Mouse (Mus musculus) liver, adult 2 months (tissue): Measurements from ENCODE around the gene Ddost. TPM values are rescaled to one million over a fixed set of nuclear protein-coding genes. Genes with fewer than 3 reads are reported as not detected.
A peak's percentile ranks its signal among the peaks of the same experiment; 100 is the strongest.

Experiments used
- DNase-seq: peaks from one replicate; pipeline ENCODE4 v3.0.0-alpha.2; 2011; ENCODE audit warnings: low read depth, low spot score; ENCODE audit errors: extremely low read depth
- H3K27ac ChIP-seq: fragments of 200-500 bp; replicated peaks from 2 replicates; pipeline ENCODE4 v1.5.1; 2012; ENCODE audit warnings: low read depth, mild to moderate bottlenecking, control low read depth, inconsistent platforms, low read length; ENCODE audit not compliant: insufficient read depth
- H3K27me3 ChIP-seq: fragments of 200-500 bp; 2 replicates; pipeline ENCODE4 v1.6.1; 2012; ENCODE audit warnings: mild to moderate bottlenecking, moderate library complexity, low read length, inconsistent platforms; ENCODE audit not compliant: control insufficient read depth, insufficient read depth
- H3K36me3 ChIP-seq: fragments of 200-500 bp; 2 replicates; pipeline ENCODE4 v1.6.1; 2012; ENCODE audit warnings: low read length, inconsistent platforms; ENCODE audit not compliant: control insufficient read depth, insufficient read depth
- H3K4me1 ChIP-seq: fragments of 200-500 bp; 2 replicates; pipeline ENCODE4 v1.6.1; 2011; ENCODE audit warnings: low read length; ENCODE audit not compliant: control insufficient read depth, insufficient read depth
- H3K4me3 ChIP-seq: fragments of 200-500 bp; 2 replicates; pipeline ENCODE4 v1.5.1; 2011; ENCODE audit warnings: low read depth, mild to moderate bottlenecking, control low read depth, low read length, moderate library complexity; ENCODE audit not compliant: insufficient read depth
- H3K79me2 ChIP-seq: fragments of 200-500 bp; 2 replicates; pipeline ENCODE4 v1.6.1; 2012; ENCODE audit warnings: inconsistent platforms, mild to moderate bottlenecking, low read length, moderate library complexity; ENCODE audit not compliant: control insufficient read depth, insufficient read depth
- H3K9ac ChIP-seq: fragments of 200-500 bp; 2 replicates; pipeline ENCODE4 v1.6.1; 2012; ENCODE audit warnings: low read depth, mild to moderate bottlenecking, control low read depth, inconsistent platforms, low read length
- CTCF ChIP-seq: fragments of 200-500 bp; IDR thresholded peaks from 2 replicates; pipeline ENCODE4 v1.5.1; 2011; ENCODE audit warnings: low read depth, low read length, control low read depth
- POLR2A ChIP-seq: fragments of 200-500 bp; IDR thresholded peaks from 2 replicates; pipeline ENCODE4 v1.6.1; 2011; ENCODE audit warnings: low read length, control low read depth; ENCODE audit not compliant: insufficient read depth; ENCODE audit errors: extremely low read depth
- WGBS: fragments of 180-500 bp; shearing (Covaris S2); methylation state at CpG from one replicate; pipeline ENCODE4 v1.1.7; 2018; 5-methylcytosine and 5-hydroxymethylcytosine counted together
- polyA plus RNA-seq: library from polyadenylated mRNA; depleted of rRNA; stranded (reverse); fragments of >200 nt; gene quantifications from 2 replicates; pipeline ENCODE4 v1.2.3, GENCODE M21; 2012; rRNA removed
- total RNA-seq: library from RNA; depleted of rRNA; stranded (reverse); fragments of >200 nt; gene quantifications from 2 replicates; pipeline ENCODE4 v1.2.3, GENCODE M21; 2014; rRNA removed

Gene Ddost
- total RNA-seq (93.9 and 114 TPM in 2 replicates), polyA plus RNA-seq (141 and 145 TPM in 2 replicates)

DNA sequence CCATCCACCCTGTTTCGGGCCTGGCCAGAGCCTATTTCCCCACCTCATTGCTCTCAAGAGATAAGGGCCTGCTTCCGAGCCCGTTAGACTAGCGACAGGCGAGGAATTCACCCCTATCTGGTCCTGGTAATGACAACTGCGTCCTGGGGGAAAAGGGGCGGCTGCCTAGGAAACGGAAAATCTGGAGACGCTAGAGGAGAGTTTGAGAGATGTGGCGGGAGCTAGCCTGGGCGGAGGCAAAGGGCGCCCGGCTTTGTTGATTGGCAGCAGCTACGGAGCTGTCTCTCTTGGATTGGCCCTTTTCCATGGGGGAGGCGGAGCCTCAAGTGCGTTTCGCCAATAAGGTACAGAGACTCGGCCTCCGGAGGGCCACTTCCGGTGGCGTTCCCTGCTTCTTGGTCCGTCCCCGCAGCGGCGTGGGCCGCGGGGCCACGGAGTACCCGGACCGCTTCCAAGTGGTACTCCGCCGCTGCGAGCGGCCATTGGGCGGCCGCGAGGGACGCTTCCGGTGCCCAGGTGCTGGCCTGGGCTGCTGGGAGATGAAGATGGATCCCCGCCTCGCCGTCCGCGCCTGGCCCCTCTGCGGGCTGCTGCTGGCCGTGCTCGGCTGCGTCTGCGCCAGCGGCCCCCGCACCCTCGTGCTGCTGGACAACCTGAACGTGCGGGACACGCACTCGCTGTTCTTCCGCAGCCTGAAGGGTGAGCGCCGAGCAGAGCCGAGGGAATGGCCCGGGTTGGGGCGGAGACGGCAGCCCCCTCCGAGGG, at the start of gene Ddost:
Gene Ddost (plus strand): TSS at position 391 of the 765 bp plus-strand sequence.
- peak within 1 kb of the TSS; percentile 87 for H3K4me3 ChIP-seq

DNA sequence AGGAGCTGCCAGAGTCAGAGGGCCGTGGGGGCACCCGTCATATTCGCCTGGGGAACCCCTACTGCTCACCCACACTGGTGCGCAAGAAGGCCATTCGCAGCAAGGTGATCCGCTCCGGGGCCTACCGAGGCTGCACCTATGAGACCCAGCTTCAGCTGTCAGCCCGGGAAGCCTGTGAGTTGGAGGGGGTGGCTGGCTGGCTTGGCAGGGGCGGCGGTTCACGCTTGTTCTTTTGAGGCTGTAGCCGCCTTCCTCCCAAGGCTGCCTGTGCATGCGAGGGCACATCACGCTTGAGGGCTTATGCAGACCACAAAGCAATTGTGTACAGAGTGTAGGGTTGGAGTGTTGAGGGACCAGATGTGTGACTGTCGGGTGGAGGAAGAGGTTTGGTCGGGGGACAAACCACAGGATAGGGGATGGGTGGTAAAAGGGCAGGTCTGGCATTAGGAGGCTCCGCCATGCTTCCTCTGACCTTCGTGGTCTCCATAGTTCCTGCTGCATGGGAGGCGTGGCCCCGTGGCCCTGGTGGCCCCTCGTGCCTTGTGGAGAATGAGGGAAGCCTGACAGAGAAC, 47.3 kb upstream of the Ddost start:
- H3K9ac ChIP-seq: no peak overlapping the region
- H3K79me2 ChIP-seq: no peaks in the 10 kb centered on the region
- DNase-seq: no peak
- no peak overlapping the region for H3K27ac ChIP-seq
- no peaks in the 10 kb centered on the region for H3K27me3 ChIP-seq
- WGBS: 86% methylated on average over 22 of the region's 22 CpGs
- H3K4me1 ChIP-seq: no peaks in the 10 kb centered on the region; the same call in 1 of the 2 replicates
- no peak overlapping the region for H3K4me3 ChIP-seq
- no peaks in the 10 kb centered on the region for H3K36me3 ChIP-seq
- TF ChIP-seq POLR2A: no peak
- no peak for TF ChIP-seq CTCF

More for the DNA sequence above, at the start of gene Ddost:
- Histone ChIP-seq H3K4me1 (peaks cover 8% of the 10 kb centered on the region), H3K9ac (peak within 1 kb of the TSS; percentile 92), H3K79me2 (peaks cover 9% of the 10 kb centered on the region; the same call in 1 of the 2 replicates), H3K27ac (no peak within 1 kb of the TSS; the same call in 1 of the 2 replicates), H3K36me3 (no peaks in the 10 kb centered on the region), H3K27me3 (no peaks in the 10 kb centered on the region)
- no peak for TF ChIP-seq CTCF
- peak; percentile 61 for TF ChIP-seq POLR2A
- under 1% methylated on average over 64 of the region's 64 CpGs for WGBS
- peak; percentile 94 for DNase-seq

GRCm38 (mm10) chr4:138258663-138259062, 45.9 kb upstream of the Ddost start:
- no peak for TF ChIP-seq CTCF
- TF ChIP-seq POLR2A: no peak
- Histone ChIP-seq H3K9ac (no peak overlapping the region), H3K36me3 (no peaks in the 10 kb centered on the region), H3K79me2 (no peaks in the 10 kb centered on the region), H3K27me3 (no peaks in the 10 kb centered on the region), H3K4me3 (no peak overlapping the region), H3K4me1 (no peaks in the 10 kb centered on the region; the same call in 1 of the 2 replicates), H3K27ac (no peak overlapping the region)
- DNase-seq: no peak
- WGBS: 88% methylated on average over 7 of the region's 7 CpGs

- Histone ChIP-seq H3K4me1 (no peaks in the 10 kb centered on the region; the same call in 1 of the 2 replicates), H3K36me3 (no peaks in the 10 kb centered on the region), H3K9ac (no peak overlapping the region), H3K4me3 (no peak overlapping the region), H3K27ac (no peak overlapping the region), H3K27me3 (no peaks in the 10 kb centered on the region), H3K79me2 (no peaks in the 10 kb centered on the region)
- TF ChIP-seq POLR2A (no peak), CTCF (no peak)
- no peak for DNase-seq
- 77% methylated on average over 5 of the region's 5 CpGs for WGBS
These were observed 45.0 kb upstream of the Ddost start for GRCm38 (mm10) chr4:138259482-138259881.

DNA sequence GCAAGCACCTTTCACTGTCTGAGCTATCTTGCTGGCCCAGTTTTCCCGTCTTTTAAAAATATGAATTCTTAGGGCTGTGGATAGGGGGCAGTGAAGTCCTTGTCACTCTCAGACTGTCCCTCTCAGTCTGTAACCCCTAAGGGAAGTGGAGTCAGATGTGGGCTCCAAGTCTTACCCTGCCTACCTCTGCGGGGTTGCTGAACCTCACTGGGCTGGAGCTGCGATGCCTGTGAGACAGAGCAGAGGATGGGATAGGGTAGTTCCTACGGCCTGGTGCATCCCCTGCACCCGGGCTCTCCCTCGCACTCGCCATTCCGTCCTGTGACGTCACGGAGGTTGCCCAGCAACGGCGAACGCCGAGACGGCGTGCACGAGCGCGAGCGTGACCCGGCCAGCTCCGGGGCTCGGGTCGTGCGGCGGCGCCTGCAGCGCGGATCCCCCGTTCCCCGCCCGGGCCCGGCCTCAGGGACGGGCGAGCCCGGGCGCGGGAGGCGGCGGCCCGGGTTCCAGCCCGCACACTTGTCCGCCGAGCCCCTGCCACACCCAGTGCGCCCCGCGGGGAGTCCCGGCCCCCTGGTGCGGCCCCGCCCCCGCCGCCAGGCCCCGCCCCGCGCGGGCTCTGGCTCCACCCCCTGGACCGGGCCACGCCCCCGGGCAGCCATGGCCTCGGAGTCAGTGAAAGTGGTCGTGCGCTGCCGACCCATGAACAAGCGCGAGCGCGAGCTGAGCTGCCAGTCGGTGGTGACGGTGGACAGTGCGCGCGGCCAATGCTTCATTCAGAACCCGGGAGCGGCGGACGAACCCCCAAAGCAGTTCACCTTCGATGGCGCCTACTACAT, 42.5 kb upstream of the Ddost start:
- H3K4me3 ChIP-seq: peak overlapping the region; percentile 60
- TF ChIP-seq CTCF: peak; percentile 16; the same call in 1 of the 2 replicates
- TF ChIP-seq POLR2A: no peak
- 2% methylated on average over 75 of the region's 78 CpGs for WGBS
- no peaks in the 10 kb centered on the region for H3K79me2 ChIP-seq
- no peaks in the 10 kb centered on the region; the same call in 1 of the 2 replicates for H3K4me1 ChIP-seq
- DNase-seq: no peak
- no peak overlapping the region for H3K27ac ChIP-seq
- no peaks in the 10 kb centered on the region for H3K27me3 ChIP-seq
- H3K36me3 ChIP-seq: no peaks in the 10 kb centered on the region
- peak overlapping the region; percentile 30 for H3K9ac ChIP-seq
